Mouse (Mus musculus) limb, embryonic 11.5 days (tissue): ENCODE data around the gene Ggct. TPM values are rescaled to one million over a fixed set of nuclear protein-coding genes. Genes with fewer than 3 reads are reported as not detected.

ENCODE experiments used
- ATAC-seq: fragments of 200-750 bp; cut with Nextera tagmentation; 2 replicates; pipeline ENCODE4 v1.8.0; 2017; ENCODE audit warnings: low read depth; ENCODE audit not compliant: insufficient number of reproducible peaks, low FRiP score, low TSS enrichment
- DNase-seq: peaks from one replicate; pipeline ENCODE4 v3.0.0-alpha.2; 2015; ENCODE audit warnings: low spot score
- H3K27ac ChIP-seq: fragments of 300-500 bp; sonication (generic); replicated peaks from 2 replicates; pipeline ENCODE4 v1.5.1; 2014; ENCODE audit warnings: low read depth, mild to moderate bottlenecking, low read length
- H3K27me3 ChIP-seq: fragments of 300-500 bp; sonication (generic); 2 replicates; pipeline ENCODE4 v1.6.1; 2014; ENCODE audit warnings: mild to moderate bottlenecking, low read length, mixed read lengths; ENCODE audit not compliant: control insufficient read depth, insufficient read depth
- H3K36me3 ChIP-seq: fragments of 300-500 bp; sonication (generic); 2 replicates; pipeline ENCODE4 v1.6.1; 2014; ENCODE audit warnings: mild to moderate bottlenecking, low read length, moderate library complexity, mixed read lengths; ENCODE audit not compliant: control insufficient read depth, insufficient read depth
- H3K4me1 ChIP-seq: fragments of 300-500 bp; sonication (generic); 2 replicates; pipeline ENCODE4 v1.6.1; 2014; ENCODE audit warnings: low read length, mixed read lengths; ENCODE audit not compliant: control insufficient read depth, insufficient read depth
- H3K4me2 ChIP-seq: fragments of 300-500 bp; sonication (generic); 2 replicates; pipeline ENCODE4 v1.6.1; 2014; ENCODE audit warnings: low read depth, mild to moderate bottlenecking, moderate library complexity; ENCODE audit not compliant: severe bottlenecking
- H3K4me3 ChIP-seq: fragments of 300-500 bp; sonication (generic); 2 replicates; pipeline ENCODE4 v1.5.1; 2014; ENCODE audit warnings: low read depth, low read length
- H3K9ac ChIP-seq: fragments of 300-500 bp; sonication (generic); 2 replicates; pipeline ENCODE4 v1.6.1; 2014; ENCODE audit warnings: mild to moderate bottlenecking, low read length
- H3K9me3 ChIP-seq: fragments of 300-500 bp; sonication (generic); 2 replicates; pipeline ENCODE4 v1.6.1; 2016; ENCODE audit warnings: low read length; ENCODE audit not compliant: control insufficient read depth
- WGBS: fragments of 180-500 bp; shearing (Covaris S2); extraction: QIAGEN DNeasy Blood & Tissue Kit; methylation state at CpG from one replicate; pipeline ENCODE4 v1.1.7; 2014; 5-methylcytosine and 5-hydroxymethylcytosine counted together
- polyA plus RNA-seq: library from polyadenylated mRNA; unstranded; fragments of >200 nt; fragmentation: Nextera tagmentation; extraction: Ambion mirVana; gene quantifications from 2 replicates; pipeline ENCODE4 v1.2.1, GENCODE M21; 2014

Gene Ggct
- polyA plus RNA-seq, 1 experiment from 2014 or later, result 8.3 TPM

DNA sequence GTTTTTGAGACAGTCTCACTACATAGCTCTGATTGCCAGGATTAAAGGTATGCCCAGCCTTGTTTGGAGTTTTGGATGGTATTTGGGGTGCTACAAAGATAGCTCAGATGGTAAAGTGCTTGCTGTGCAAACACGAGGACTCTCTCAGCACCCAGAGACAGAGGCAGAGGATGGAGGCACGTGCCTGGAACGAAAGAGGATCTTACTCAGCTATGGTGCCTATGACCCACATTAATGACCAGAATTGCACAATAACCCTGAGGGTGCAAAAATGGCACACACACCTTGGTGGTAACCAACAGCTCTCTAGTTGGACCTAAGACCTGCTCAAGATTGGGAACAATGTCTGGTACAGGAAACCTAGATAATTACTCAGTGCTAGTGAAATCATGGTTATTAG is 40.2 kb downstream of the Ggct start:
- ATAC-seq (no peak), DNase-seq (no peak)
- Histone ChIP-seq H3K4me2 (no peak overlapping the region), H3K27ac (no peak overlapping the region), H3K4me3 (no peak overlapping the region), H3K4me1 (no peaks in the 10 kb centered on the region), H3K9ac (no peak overlapping the region), H3K9me3 (no peaks in the 10 kb centered on the region), H3K36me3 (no peaks in the 10 kb centered on the region), H3K27me3 (no peaks in the 10 kb centered on the region)
- WGBS, result 89% methylated on average over 3 of the region's 3 CpGs

DNA sequence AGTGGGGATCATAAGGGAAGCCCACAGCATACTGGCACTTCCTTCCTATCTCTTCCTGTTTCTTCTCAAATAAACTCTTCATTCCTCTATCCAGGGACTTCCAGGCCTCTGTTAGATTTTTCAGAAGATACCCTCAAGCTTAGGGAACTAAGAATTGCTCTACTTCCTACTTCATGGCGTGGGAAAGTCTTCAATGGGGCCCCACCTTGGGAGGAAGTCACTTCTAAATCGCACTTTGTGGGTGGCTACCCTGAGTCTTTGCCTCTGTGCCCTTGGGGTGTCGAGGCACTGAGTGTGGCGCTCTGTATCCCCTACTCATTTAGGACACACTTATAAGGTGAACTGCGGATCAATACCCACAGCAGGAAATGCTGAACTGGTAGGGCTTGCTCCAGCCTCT is 44.1 kb downstream of the Ggct start:
- no peak overlapping the region for H3K4me2 ChIP-seq
- H3K4me3 ChIP-seq, result no peak overlapping the region
- H3K4me1 ChIP-seq, result no peaks in the 10 kb centered on the region
- H3K36me3 ChIP-seq, result no peaks in the 10 kb centered on the region
- no peak overlapping the region for H3K9ac ChIP-seq
- H3K9me3 ChIP-seq, result no peaks in the 10 kb centered on the region
- peaks cover 14% of the 10 kb centered on the region for H3K27me3 ChIP-seq
- ATAC-seq (no peak), DNase-seq (no peak)
- WGBS, result 85% methylated on average over 5 of the region's 5 CpGs
- H3K27ac ChIP-seq, result no peak overlapping the region

DNA sequence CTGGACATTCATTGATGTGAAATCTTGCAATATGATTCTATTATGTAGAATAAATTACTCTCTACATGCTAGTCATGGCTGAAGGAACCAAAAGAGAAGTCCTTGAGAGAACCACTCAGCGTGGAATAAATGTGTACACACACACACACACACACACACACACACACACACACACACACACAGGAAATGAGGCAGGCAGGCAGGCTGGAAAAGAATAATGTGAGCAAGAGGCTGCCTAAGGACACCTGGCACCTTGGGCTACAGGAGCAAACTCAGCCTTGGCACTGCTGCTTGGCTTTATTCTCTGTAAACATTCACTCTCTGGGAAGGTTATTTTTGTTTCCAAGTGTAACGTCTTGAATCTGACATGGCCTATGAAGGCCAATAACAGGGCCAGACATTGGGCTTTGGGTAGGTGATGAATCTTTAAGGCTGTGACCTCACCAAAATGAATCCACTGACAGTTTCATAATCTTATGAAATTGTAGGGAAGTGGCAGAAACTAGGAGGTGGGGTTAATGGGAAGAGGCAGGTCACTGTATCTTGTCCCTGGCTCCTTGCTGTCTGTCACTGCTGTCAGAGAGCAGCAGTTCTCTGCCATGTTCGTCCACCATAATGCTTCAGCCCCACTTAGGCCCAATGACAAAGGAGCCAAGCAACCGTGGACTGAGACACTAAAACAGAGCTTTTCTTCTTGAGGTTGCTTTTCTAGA is 46.4 kb downstream of the Ggct start:
- H3K4me3 ChIP-seq, result no peak overlapping the region
- H3K27me3 ChIP-seq, result peaks cover 15% of the 10 kb centered on the region
- H3K9me3 ChIP-seq, result no peaks in the 10 kb centered on the region
- no peak overlapping the region for H3K9ac ChIP-seq
- no peak overlapping the region for H3K4me2 ChIP-seq
- 83% methylated on average over 4 of the region's 4 CpGs for WGBS
- H3K4me1 ChIP-seq, result no peaks in the 10 kb centered on the region
- H3K27ac ChIP-seq, result no peak overlapping the region
- no peak for ATAC-seq
- no peaks in the 10 kb centered on the region for H3K36me3 ChIP-seq
- no peak for DNase-seq

DNA sequence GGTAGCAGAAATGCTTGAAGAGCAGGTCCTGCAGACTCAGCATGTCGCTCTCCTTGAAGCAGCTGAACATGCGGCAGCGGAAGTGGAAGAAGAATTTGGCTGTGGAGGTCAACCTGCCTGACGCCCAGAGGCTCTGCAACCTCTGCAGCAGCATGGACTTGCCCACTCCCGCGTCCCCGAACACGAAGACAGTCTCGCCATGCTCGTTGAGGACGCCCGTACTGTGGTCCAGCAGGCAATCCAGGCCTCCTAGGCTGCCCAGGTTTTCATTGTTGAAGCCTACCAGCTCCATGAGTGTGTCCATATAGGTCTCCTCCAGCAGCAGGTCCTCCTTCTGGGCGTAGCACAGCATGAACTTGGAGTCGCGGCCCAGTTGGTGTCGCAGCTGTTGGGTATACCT is 48.2 kb downstream of the Ggct start:
- no peak overlapping the region for H3K27ac ChIP-seq
- H3K4me3 ChIP-seq, result no peak overlapping the region
- no peak for DNase-seq
- H3K36me3 ChIP-seq, result no peaks in the 10 kb centered on the region
- H3K4me2 ChIP-seq, result 0 out of 2 replicates have a peak overlapping the region, but pooled peaks have one; percentile 24
- WGBS, result 81% methylated on average over 16 of the region's 16 CpGs
- H3K27me3 ChIP-seq, result peaks cover 15% of the 10 kb centered on the region
- no peak overlapping the region for H3K9ac ChIP-seq
- H3K9me3 ChIP-seq, result no peaks in the 10 kb centered on the region
- no peaks in the 10 kb centered on the region for H3K4me1 ChIP-seq
- no peak for ATAC-seq

DNA sequence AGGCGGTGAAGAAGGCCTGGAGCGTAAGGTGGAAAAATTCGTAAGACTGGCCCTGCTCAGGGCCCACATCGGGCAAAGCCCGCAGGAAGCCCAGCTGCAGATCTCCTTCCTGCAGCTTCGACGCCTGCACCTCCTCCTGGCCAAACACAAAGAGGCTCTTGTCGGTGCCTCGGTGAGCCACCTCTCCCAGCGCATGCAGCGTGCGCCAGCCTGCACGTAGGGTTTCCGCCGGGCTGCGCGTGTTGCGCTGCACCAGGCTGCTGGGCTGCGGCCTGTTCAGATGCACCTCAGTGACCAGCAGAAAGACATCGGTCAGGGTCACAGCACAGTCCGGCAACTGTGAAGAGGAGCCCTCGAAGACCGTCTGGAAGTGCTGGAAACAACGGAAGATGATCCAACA is 49.0 kb downstream of the Ggct start:
- Histone ChIP-seq H3K9ac (no peak overlapping the region), H3K36me3 (no peaks in the 10 kb centered on the region), H3K4me2 (0 out of 2 replicates have a peak overlapping the region, but pooled peaks have one; percentile 12), H3K27ac (no peak overlapping the region), H3K4me1 (no peaks in the 10 kb centered on the region), H3K4me3 (no peak overlapping the region), H3K9me3 (no peaks in the 10 kb centered on the region), H3K27me3 (peaks cover 15% of the 10 kb centered on the region)
- 43% methylated on average over 24 of the region's 24 CpGs for WGBS
- DNase-seq (peak; percentile 30), ATAC-seq (no peak)

DNA sequence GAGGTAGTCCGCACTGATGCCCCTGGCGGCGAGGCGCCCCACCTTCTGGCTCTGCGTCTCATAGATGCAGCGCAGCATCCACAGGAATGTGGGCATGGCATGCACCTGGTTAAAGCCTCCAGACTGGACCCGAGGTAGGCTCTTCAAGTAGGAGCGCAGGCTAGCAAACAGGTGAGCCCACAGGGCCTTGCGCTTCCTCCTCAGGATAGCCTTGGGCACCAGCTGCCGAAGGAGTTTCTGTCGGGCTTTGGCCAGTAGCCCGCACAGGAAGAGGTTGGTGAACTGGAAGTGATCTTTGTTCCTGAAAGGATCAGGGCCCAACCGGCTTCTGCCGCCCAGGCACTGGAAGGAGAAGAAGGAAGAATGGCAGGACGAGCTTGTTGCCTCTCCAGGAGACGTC is 49.5 kb downstream of the Ggct start:
- WGBS, result 68% methylated on average over 16 of the region's 16 CpGs
- H3K27ac ChIP-seq, result no peak overlapping the region
- DNase-seq (peak; percentile 26), ATAC-seq (no peak)
- no peaks in the 10 kb centered on the region for H3K36me3 ChIP-seq
- peaks cover 15% of the 10 kb centered on the region for H3K27me3 ChIP-seq
- H3K9me3 ChIP-seq, result no peaks in the 10 kb centered on the region
- no peak overlapping the region for H3K4me2 ChIP-seq
- H3K9ac ChIP-seq, result no peak overlapping the region
- H3K4me3 ChIP-seq, result no peak overlapping the region
- no peaks in the 10 kb centered on the region for H3K4me1 ChIP-seq

DNA sequence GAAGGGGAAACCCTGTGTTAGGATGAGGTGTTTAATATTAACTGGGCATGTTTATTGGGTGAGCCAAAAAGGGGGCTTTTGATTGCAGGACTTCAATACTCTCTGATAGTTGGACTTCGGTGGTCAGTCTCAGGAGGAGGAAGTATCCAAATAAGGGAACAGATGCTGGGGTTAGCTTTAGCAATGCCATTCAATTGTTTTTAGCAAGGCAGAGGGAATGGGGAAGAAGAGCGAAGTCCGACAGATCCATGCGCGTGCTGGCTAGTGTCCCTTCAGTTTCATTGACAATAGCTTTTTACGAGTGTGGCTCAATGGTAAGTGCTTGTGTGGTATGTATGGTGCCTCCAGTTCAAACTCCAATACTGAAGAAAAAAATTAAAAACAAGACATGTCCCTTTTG is 51.6 kb downstream of the Ggct start:
- Histone ChIP-seq H3K36me3 (no peaks in the 10 kb centered on the region), H3K4me3 (no peak overlapping the region), H3K4me1 (no peaks in the 10 kb centered on the region), H3K4me2 (no peak overlapping the region), H3K9ac (no peak overlapping the region), H3K9me3 (no peaks in the 10 kb centered on the region), H3K27me3 (peaks cover 15% of the 10 kb centered on the region), H3K27ac (no peak overlapping the region)
- ATAC-seq (no peak), DNase-seq (no peak)
- WGBS, result 92% methylated on average over 6 of the region's 6 CpGs

DNA sequence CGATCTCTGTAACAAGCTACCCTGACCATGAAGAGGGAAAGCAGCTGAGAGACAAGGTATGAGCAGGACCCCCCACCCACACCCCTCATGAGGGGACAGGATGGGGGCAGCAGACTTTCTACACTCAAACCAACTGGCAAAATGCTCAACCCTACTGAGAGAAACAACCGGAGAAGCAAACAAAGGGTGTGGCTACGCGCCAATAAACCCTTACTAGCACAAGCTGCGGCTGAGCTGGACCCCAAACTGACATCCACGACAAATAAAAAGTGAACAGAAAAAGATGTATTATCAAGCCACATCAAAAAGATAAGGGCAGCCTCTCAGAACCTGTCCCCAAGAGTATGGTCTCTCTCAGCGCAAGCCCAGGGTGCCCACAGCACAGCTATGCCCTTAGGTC is 52.6 kb downstream of the Ggct start:
- H3K4me3 ChIP-seq, result no peak overlapping the region
- no peaks in the 10 kb centered on the region for H3K4me1 ChIP-seq
- ATAC-seq (no peak), DNase-seq (no peak)
- peaks cover 12% of the 10 kb centered on the region for H3K27me3 ChIP-seq
- H3K27ac ChIP-seq, result no peak overlapping the region
- H3K36me3 ChIP-seq, result no peaks in the 10 kb centered on the region
- H3K4me2 ChIP-seq, result no peak overlapping the region
- H3K9me3 ChIP-seq, result no peaks in the 10 kb centered on the region
- 83% methylated on average over 7 of the region's 7 CpGs for WGBS
- H3K9ac ChIP-seq, result no peak overlapping the region

DNA sequence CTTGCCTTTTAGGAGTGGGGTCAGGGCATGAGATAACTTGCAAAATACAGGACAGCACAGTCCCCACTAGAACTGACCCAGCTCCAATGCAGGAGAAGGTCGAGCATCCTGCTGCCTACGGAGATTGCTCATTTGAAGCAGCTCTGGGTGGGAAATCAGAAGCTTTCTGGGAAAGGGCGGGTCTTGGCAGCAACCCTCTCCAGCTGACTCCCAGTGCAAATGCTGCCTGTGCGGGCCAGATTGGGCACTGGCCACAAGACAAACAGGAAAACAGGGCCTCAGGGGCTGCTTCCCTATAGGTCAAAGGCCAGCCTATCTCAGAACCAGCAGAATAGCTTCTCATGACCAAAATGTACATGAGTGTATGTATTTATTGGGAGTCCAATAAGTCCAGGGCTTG is 53.1 kb downstream of the Ggct start:
- Histone ChIP-seq H3K4me2 (no peak overlapping the region), H3K4me1 (no peaks in the 10 kb centered on the region), H3K27ac (no peak overlapping the region), H3K9me3 (no peaks in the 10 kb centered on the region), H3K27me3 (peaks cover 11% of the 10 kb centered on the region), H3K36me3 (no peaks in the 10 kb centered on the region), H3K9ac (no peak overlapping the region), H3K4me3 (no peak overlapping the region)
- ATAC-seq (no peak), DNase-seq (no peak)
- 69% methylated on average over 4 of the region's 4 CpGs for WGBS
